Mouse (Mus musculus): ENCODE data around the gene Ifnl2. TPM values are rescaled to one million over a fixed set of nuclear protein-coding genes. Genes with fewer than 3 reads are reported as not detected.

Ifnl2 gene
- polyA plus RNA-seq, 1 experiment from 2014 or later, result not detected

DNA sequence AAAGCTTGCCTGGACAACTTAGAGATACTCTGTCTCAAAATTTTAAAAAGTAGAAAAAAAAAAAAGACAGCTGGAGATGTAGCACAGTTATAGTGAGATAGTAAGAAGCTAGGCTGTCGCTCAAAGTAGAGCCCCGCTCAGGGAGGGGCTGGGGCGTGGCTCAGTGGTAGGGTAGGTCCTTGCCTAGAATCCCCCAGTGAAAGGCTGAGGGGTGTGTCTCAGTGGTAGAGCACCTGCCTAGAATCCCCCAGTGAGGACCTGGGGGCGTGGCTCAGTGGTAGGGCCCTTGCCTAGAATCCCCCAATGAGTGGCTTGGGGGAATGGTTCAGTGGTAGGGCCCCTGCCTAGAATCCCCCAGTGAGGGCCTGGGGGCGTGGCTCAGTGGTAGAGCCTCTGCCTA, 49.9 kb downstream of the Ifnl2 start:
- 89% methylated on average over 5 of the region's 5 CpGs for WGBS (ENCODE audit: insufficient replicate concordance)
- H3K4me1 ChIP-seq (ENCODE audit: control insufficient read depth, insufficient read depth, low read length), result no peaks in the 10 kb centered on the region
- ATAC-seq (replicated peaks; ENCODE audit: insufficient number of reproducible peaks, low FRiP score, low TSS enrichment), result no peak
- no peaks in the 10 kb centered on the region for H3K27me3 ChIP-seq (ENCODE audit: control insufficient read depth, insufficient read depth, low read length)
- H3K4me3 ChIP-seq (ENCODE audit: low read depth, low read length), result no peak overlapping the region
- H3K36me3 ChIP-seq (ENCODE audit: control insufficient read depth, insufficient read depth, low read length), result no peaks in the 10 kb centered on the region; the same call in 1 of the 2 replicates
- H3K4me2 ChIP-seq, result no peak overlapping the region
- H3K9me3 ChIP-seq (replicated peaks; ENCODE audit: control insufficient read depth, low read length), result no peaks in the 10 kb centered on the region
- no peak overlapping the region for H3K27ac ChIP-seq (ENCODE audit: low read depth, low read length)
- no peak overlapping the region for H3K9ac ChIP-seq (ENCODE audit: low read depth, low read length)

Other genes starting within 250 kb of the Ifnl2 start
- 5.4 TPM in 2 replicates for gene Eid2, start 242.6 kb downstream of the Ifnl2 start, polyA plus RNA-seq (2014; fragmentation: Nextera tagmentation; extraction: Ambion mirVana)
- 6.3 and 8.1 TPM in 2 replicates for gene Eid2b, start 232.7 kb downstream of the Ifnl2 start, polyA plus RNA-seq (2014; fragmentation: Nextera tagmentation; extraction: Ambion mirVana)
- gene Selenov, start 219.3 kb downstream of the Ifnl2 start, polyA plus RNA-seq (2014; fragmentation: Nextera tagmentation; extraction: Ambion mirVana), result not detected in 2 replicates
- 0.24 and 0.43 TPM in 2 replicates for gene Dll3, start 208.2 kb downstream of the Ifnl2 start, polyA plus RNA-seq (2014; fragmentation: Nextera tagmentation; extraction: Ambion mirVana)
- gene Timm50, start 198.4 kb downstream of the Ifnl2 start, polyA plus RNA-seq (2014; fragmentation: Nextera tagmentation; extraction: Ambion mirVana), result 139 and 141 TPM in 2 replicates
- gene Supt5, start 171.7 kb downstream of the Ifnl2 start, polyA plus RNA-seq (2014; fragmentation: Nextera tagmentation; extraction: Ambion mirVana), result 55.2 and 60.3 TPM in 2 replicates
- gene Rps16, start 159.8 kb downstream of the Ifnl2 start, polyA plus RNA-seq (2014; fragmentation: Nextera tagmentation; extraction: Ambion mirVana), result 750 and 792 TPM in 2 replicates
- gene Plekhg2, start 137.9 kb downstream of the Ifnl2 start, polyA plus RNA-seq (2014; fragmentation: Nextera tagmentation; extraction: Ambion mirVana), result 44.6 and 47.8 TPM in 2 replicates
- 10.9 and 11.6 TPM in 2 replicates for gene Zfp36, start 130.2 kb downstream of the Ifnl2 start, polyA plus RNA-seq (2014; fragmentation: Nextera tagmentation; extraction: Ambion mirVana)
- gene Med29, start 117.7 kb downstream of the Ifnl2 start, polyA plus RNA-seq (2014; fragmentation: Nextera tagmentation; extraction: Ambion mirVana), result 46.4 and 54.3 TPM in 2 replicates
- gene Paf1, start 117.5 kb downstream of the Ifnl2 start, polyA plus RNA-seq (2014; fragmentation: Nextera tagmentation; extraction: Ambion mirVana), result 70.2 and 81.4 TPM in 2 replicates
- 5.8 and 6.4 TPM in 2 replicates for gene Gmfg, start 73.0 kb downstream of the Ifnl2 start, polyA plus RNA-seq (2014; fragmentation: Nextera tagmentation; extraction: Ambion mirVana)
- 1.4 and 1.7 TPM in 2 replicates for gene Lrfn1, start 58.5 kb downstream of the Ifnl2 start, polyA plus RNA-seq (2014; fragmentation: Nextera tagmentation; extraction: Ambion mirVana)
- not detected in 2 replicates for gene Ifnl3, start 12.4 kb upstream of the Ifnl2 start, polyA plus RNA-seq (2014; fragmentation: Nextera tagmentation; extraction: Ambion mirVana)
- gene Sycn, start 30.4 kb upstream of the Ifnl2 start, polyA plus RNA-seq (2014; fragmentation: Nextera tagmentation; extraction: Ambion mirVana), result not detected in 2 replicates
- not detected in 2 replicates for gene Nccrp1, start 36.8 kb upstream of the Ifnl2 start, polyA plus RNA-seq (2014; fragmentation: Nextera tagmentation; extraction: Ambion mirVana)
- gene Samd4b, start 87.7 kb upstream of the Ifnl2 start, polyA plus RNA-seq (2014; fragmentation: Nextera tagmentation; extraction: Ambion mirVana), result 22.2 and 22.8 TPM in 2 replicates
- gene Pak4, start 87.7 kb upstream of the Ifnl2 start, polyA plus RNA-seq (2014; fragmentation: Nextera tagmentation; extraction: Ambion mirVana), result 25.4 and 27.6 TPM in 2 replicates
- 0.17 TPM in 1 of 2 replicates, not detected in the other for gene Acp7, start 120.9 kb upstream of the Ifnl2 start, polyA plus RNA-seq (2014; fragmentation: Nextera tagmentation; extraction: Ambion mirVana)
- gene Fbxo27, start 182.4 kb upstream of the Ifnl2 start, polyA plus RNA-seq (2014; fragmentation: Nextera tagmentation; extraction: Ambion mirVana), result 3.3 and 5.1 TPM in 2 replicates
- 12.0 and 12.7 TPM in 2 replicates for gene Fbxo17, start 206.3 kb upstream of the Ifnl2 start, polyA plus RNA-seq (2014; fragmentation: Nextera tagmentation; extraction: Ambion mirVana)
- 133 and 134 TPM in 2 replicates for gene Mrps12, start 231.4 kb upstream of the Ifnl2 start, polyA plus RNA-seq (2014; fragmentation: Nextera tagmentation; extraction: Ambion mirVana)
- gene Sars2, start 231.5 kb upstream of the Ifnl2 start, polyA plus RNA-seq (2014; fragmentation: Nextera tagmentation; extraction: Ambion mirVana), result 20.9 and 21.2 TPM in 2 replicates
- not detected in 2 replicates for gene Ccer2, start 245.7 kb upstream of the Ifnl2 start, polyA plus RNA-seq (2014; fragmentation: Nextera tagmentation; extraction: Ambion mirVana)